Mouse (Mus musculus) midbrain, embryonic 12.5 days (tissue): ENCODE data around the gene Cyp27a1. TPM values are rescaled to one million over a fixed set of nuclear protein-coding genes. Genes with fewer than 3 reads are reported as not detected.

Source experiments
- ATAC-seq: fragments of 200-750 bp; cut with Nextera tagmentation; 2 replicates; pipeline ENCODE4 v1.8.0; 2017; ENCODE audit warnings: low read depth, moderate TSS enrichment, moderate library complexity; ENCODE audit not compliant: low FRiP score
- H3K27ac ChIP-seq: fragments of 300-500 bp; sonication (generic); replicated peaks from 2 replicates; pipeline ENCODE4 v1.5.1; 2016; ENCODE audit warnings: mild to moderate bottlenecking
- H3K27me3 ChIP-seq: fragments of 300-500 bp; sonication (generic); 2 replicates; pipeline ENCODE4 v1.6.1; 2016; ENCODE audit warnings: mild to moderate bottlenecking
- H3K36me3 ChIP-seq: fragments of 300-500 bp; sonication (generic); 2 replicates; pipeline ENCODE4 v1.6.1; 2016
- H3K4me1 ChIP-seq: fragments of 300-500 bp; sonication (generic); 2 replicates; pipeline ENCODE4 v1.6.1; 2016
- H3K4me2 ChIP-seq: fragments of 300-500 bp; sonication (generic); replicated peaks from 2 replicates; pipeline ENCODE4 v1.6.1; 2016; ENCODE audit warnings: mild to moderate bottlenecking, moderate library complexity
- H3K4me3 ChIP-seq: fragments of 300-500 bp; sonication (generic); 2 replicates; pipeline ENCODE4 v1.5.1; 2016; ENCODE audit warnings: mild to moderate bottlenecking
- H3K9ac ChIP-seq: fragments of 300-500 bp; sonication (generic); replicated peaks from 2 replicates; pipeline ENCODE4 v1.6.1; 2016; ENCODE audit warnings: mild to moderate bottlenecking, moderate library complexity
- H3K9me3 ChIP-seq: fragments of 300-500 bp; sonication (generic); 2 replicates; pipeline ENCODE4 v1.6.1; 2016; ENCODE audit warnings: mild to moderate bottlenecking
- WGBS: fragments of 180-500 bp; shearing (Covaris S2); methylation state at CpG from one replicate; pipeline ENCODE4 v1.1.7; 2016; 5-methylcytosine and 5-hydroxymethylcytosine counted together
- polyA plus RNA-seq: library from polyadenylated mRNA; unstranded; fragments of >200 nt; fragmentation: Nextera tagmentation; extraction: Ambion mirVana; gene quantifications from 2 replicates; pipeline ENCODE4 v1.2.1, GENCODE M21; 2016

Cyp27a1 gene
- polyA plus RNA-seq, 1 experiment from 2014 or later, result 4.2 TPM

DNA sequence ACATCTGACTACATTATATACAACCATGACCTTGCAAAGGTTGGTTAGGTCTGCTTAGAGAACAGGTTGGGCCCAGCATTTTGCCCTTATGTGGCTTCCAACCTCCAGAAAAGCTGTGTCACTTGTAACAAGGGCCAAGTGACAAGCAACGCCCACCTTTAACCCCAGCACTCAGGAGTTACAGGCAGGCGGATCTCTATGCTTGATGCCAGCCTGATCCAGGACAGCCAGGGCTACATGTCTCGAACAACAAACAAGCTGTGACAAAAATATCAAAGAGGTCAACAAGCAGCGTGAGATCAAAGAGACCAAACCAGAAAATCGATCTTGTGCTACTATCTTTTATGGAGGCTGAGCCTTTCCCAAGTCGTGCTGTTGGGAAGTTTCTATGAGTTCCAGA is 8.3 kb downstream of the Cyp27a1 start:
- no peak overlapping the region for H3K4me2 ChIP-seq
- no peaks in the 10 kb centered on the region for H3K27me3 ChIP-seq
- H3K9ac ChIP-seq, result no peak overlapping the region
- no peaks in the 10 kb centered on the region for H3K4me1 ChIP-seq
- ATAC-seq, result no peak
- H3K4me3 ChIP-seq, result no peak overlapping the region
- no peaks in the 10 kb centered on the region for H3K36me3 ChIP-seq
- no peak overlapping the region for H3K27ac ChIP-seq
- WGBS, result 77% methylated on average over 6 of the region's 6 CpGs
- H3K9me3 ChIP-seq, result no peaks in the 10 kb centered on the region

- Histone ChIP-seq H3K36me3 (no peaks in the 10 kb centered on the region), H3K27ac (no peak overlapping the region), H3K27me3 (no peaks in the 10 kb centered on the region), H3K9me3 (no peaks in the 10 kb centered on the region), H3K4me3 (no peak overlapping the region), H3K4me1 (no peaks in the 10 kb centered on the region), H3K4me2 (no peak overlapping the region), H3K9ac (no peak overlapping the region)
- 75% methylated on average over 2 of the region's 2 CpGs for WGBS
- ATAC-seq, result no peak
These were observed 10.4 kb downstream of the Cyp27a1 start for GRCm38 (mm10) chr1:74723748-74724147.

- Histone ChIP-seq H3K36me3 (no peaks in the 10 kb centered on the region), H3K27me3 (no peaks in the 10 kb centered on the region), H3K4me2 (no peak overlapping the region), H3K4me1 (no peaks in the 10 kb centered on the region), H3K9ac (no peak overlapping the region), H3K9me3 (no peaks in the 10 kb centered on the region), H3K4me3 (no peak overlapping the region), H3K27ac (no peak overlapping the region)
- ATAC-seq, result no peak
- 87% methylated on average over 5 of the region's 5 CpGs for WGBS
These were observed 12.7 kb downstream of the Cyp27a1 start for GRCm38 (mm10) chr1:74726114-74726513.

- no peak for ATAC-seq
These were observed 13.3 kb downstream of the Cyp27a1 start for GRCm38 (mm10) chr1:74726674-74727073.

GRCm38 (mm10) chr1:74728446-74728845 is 15.1 kb downstream of the Cyp27a1 start:
- 86% methylated on average over 8 of the region's 8 CpGs for WGBS
- no peak for ATAC-seq

More at GRCm38 (mm10) chr1:74726674-74727073, 13.3 kb downstream of the Cyp27a1 start:
- H3K9ac ChIP-seq, result no peak overlapping the region
- no peaks in the 10 kb centered on the region for H3K4me1 ChIP-seq
- no peaks in the 10 kb centered on the region for H3K9me3 ChIP-seq
- no peak overlapping the region for H3K27ac ChIP-seq
- H3K4me2 ChIP-seq, result no peak overlapping the region
- no peak overlapping the region for H3K4me3 ChIP-seq
- no peaks in the 10 kb centered on the region for H3K36me3 ChIP-seq
- H3K27me3 ChIP-seq, result no peaks in the 10 kb centered on the region
- WGBS, result 87% methylated on average over 5 of the region's 5 CpGs

DNA sequence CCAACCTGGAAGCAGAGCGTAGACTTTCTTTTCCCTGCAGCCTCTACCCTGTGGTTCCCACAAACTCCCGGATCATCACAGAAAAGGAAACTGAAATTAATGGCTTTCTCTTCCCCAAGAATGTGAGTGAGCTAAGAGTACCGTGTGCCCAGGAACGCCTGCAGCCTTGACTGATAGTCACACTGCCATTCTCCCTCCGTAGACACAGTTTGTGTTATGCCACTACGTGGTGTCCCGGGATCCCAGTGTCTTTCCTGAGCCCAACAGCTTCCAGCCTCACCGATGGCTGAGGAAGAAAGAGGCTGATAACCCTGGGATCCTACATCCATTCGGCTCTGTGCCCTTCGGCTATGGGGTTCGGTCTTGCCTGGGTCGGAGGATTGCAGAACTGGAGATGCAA is 23.6 kb downstream of the Cyp27a1 start:
- H3K9ac ChIP-seq, result no peak overlapping the region
- no peak for ATAC-seq
- H3K4me1 ChIP-seq, result no peaks in the 10 kb centered on the region
- no peaks in the 10 kb centered on the region for H3K9me3 ChIP-seq
- 92% methylated on average over 12 of the region's 12 CpGs for WGBS
- H3K4me2 ChIP-seq, result no peak overlapping the region
- H3K36me3 ChIP-seq, result no peaks in the 10 kb centered on the region
- H3K27me3 ChIP-seq, result no peaks in the 10 kb centered on the region
- no peak overlapping the region for H3K4me3 ChIP-seq
- H3K27ac ChIP-seq, result no peak overlapping the region

More at GRCm38 (mm10) chr1:74728446-74728845, 15.1 kb downstream of the Cyp27a1 start:
- no peaks in the 10 kb centered on the region for H3K9me3 ChIP-seq
- H3K4me1 ChIP-seq, result no peaks in the 10 kb centered on the region
- no peaks in the 10 kb centered on the region for H3K36me3 ChIP-seq
- no peak overlapping the region for H3K27ac ChIP-seq
- no peak overlapping the region for H3K9ac ChIP-seq
- no peak overlapping the region for H3K4me2 ChIP-seq
- no peak overlapping the region for H3K4me3 ChIP-seq
- no peaks in the 10 kb centered on the region for H3K27me3 ChIP-seq

GRCm38 (mm10) chr1:74737500-74737899 is 24.1 kb downstream of the Cyp27a1 start:
- 88% methylated on average over 7 of the region's 7 CpGs for WGBS
- Histone ChIP-seq H3K4me1 (no peaks in the 10 kb centered on the region), H3K4me3 (no peak overlapping the region), H3K9me3 (no peaks in the 10 kb centered on the region), H3K36me3 (no peaks in the 10 kb centered on the region), H3K27me3 (no peaks in the 10 kb centered on the region), H3K27ac (no peak overlapping the region), H3K4me2 (no peak overlapping the region), H3K9ac (no peak overlapping the region)
- ATAC-seq, result no peak

DNA sequence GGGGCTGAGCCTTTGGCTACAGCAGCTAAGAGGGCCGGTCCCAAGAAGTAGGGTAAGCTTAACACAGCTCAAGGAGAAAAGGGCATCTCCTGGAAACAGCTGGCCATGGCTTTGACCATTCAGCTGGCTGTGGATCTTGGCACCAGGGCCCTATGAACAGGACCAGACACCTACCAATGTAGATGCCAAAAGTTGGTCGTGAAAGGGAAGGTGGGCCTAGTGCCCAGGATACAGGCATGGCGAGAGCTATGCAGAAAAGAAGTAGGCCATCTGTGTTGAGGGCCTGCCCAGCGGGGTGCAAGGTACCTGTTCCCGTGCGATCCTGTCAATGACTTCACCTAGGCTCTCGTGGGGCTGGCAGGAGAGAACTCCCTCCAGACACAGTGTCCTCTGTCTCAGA is 27.5 kb downstream of the Cyp27a1 start:
- no peaks in the 10 kb centered on the region for H3K36me3 ChIP-seq
- peaks cover 7% of the 10 kb centered on the region; the same call in 1 of the 2 replicates for H3K27me3 ChIP-seq
- WGBS, result 84% methylated on average over 7 of the region's 7 CpGs
- H3K9me3 ChIP-seq, result no peaks in the 10 kb centered on the region
- no peak overlapping the region for H3K27ac ChIP-seq
- no peak for ATAC-seq
- H3K4me2 ChIP-seq, result no peak overlapping the region
- no peaks in the 10 kb centered on the region for H3K4me1 ChIP-seq
- no peak overlapping the region for H3K9ac ChIP-seq
- H3K4me3 ChIP-seq, result no peak overlapping the region

DNA sequence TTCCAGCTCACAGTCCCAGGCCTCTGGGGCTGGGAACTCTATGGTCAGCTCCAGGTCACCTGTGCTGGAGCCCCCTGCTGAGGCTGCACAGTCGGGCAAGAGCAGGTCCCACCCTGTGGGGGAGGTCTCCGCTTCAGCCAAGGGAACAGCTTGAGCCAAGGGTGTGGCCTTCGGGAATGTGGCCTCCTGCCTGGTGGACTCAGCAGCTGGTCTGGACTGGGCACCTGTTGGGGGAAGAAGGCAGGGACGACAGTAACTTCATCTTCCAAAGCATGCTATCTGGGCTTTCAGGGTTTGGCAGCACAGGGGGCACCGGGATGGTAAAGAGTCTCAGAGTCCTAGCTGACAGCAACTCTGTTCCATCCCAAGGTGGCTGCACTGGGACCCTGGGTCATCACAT is 34.0 kb downstream of the Cyp27a1 start:
- H3K9ac ChIP-seq, result no peak overlapping the region
- no peaks in the 10 kb centered on the region for H3K36me3 ChIP-seq
- no peaks in the 10 kb centered on the region for H3K9me3 ChIP-seq
- H3K27me3 ChIP-seq, result peaks cover 36% of the 10 kb centered on the region
- ATAC-seq, result no peak
- no peak overlapping the region for H3K4me2 ChIP-seq
- H3K4me3 ChIP-seq, result no peak overlapping the region
- WGBS, result 73% methylated on average over 5 of the region's 5 CpGs
- H3K27ac ChIP-seq, result no peak overlapping the region
- 0 out of 2 replicates have a peak, but pooled peaks cover 6% of the 10 kb centered on the region for H3K4me1 ChIP-seq

GRCm38 (mm10) chr1:74748643-74749271 is 35.4 kb downstream of the Cyp27a1 start, which contains the start of gene Prkag3:
Gene Prkag3 (minus strand): TSS chr1:74749221.
- Histone ChIP-seq H3K4me3 (peak within 1 kb of the TSS; percentile 21; the same call in 1 of the 2 replicates), H3K27ac (no peak within 1 kb of the TSS), H3K9me3 (no peaks in the 10 kb centered on the region), H3K27me3 (peaks cover 36% of the 10 kb centered on the region), H3K4me1 (0 out of 2 replicates have a peak, but pooled peaks cover 6% of the 10 kb centered on the region), H3K9ac (peak within 1 kb of the TSS; percentile 37; the same call in 1 of the 2 replicates), H3K36me3 (no peaks in the 10 kb centered on the region), H3K4me2 (peak within 1 kb of the TSS; percentile 52)
- 8% methylated on average over 30 of the region's 30 CpGs for WGBS
- peak; percentile 34; the same call in 1 of the 2 replicates for ATAC-seq

GRCm38 (mm10) chr1:74749301-74749700 is 35.9 kb downstream of the Cyp27a1 start:
- Histone ChIP-seq H3K9me3 (no peaks in the 10 kb centered on the region), H3K4me3 (no peak overlapping the region), H3K4me1 (0 out of 2 replicates have a peak, but pooled peaks cover 6% of the 10 kb centered on the region), H3K36me3 (no peaks in the 10 kb centered on the region), H3K27ac (no peak overlapping the region), H3K27me3 (peaks cover 35% of the 10 kb centered on the region), H3K9ac (no peak overlapping the region), H3K4me2 (no peak overlapping the region)
- 78% methylated on average over 7 of the region's 7 CpGs for WGBS
- no peak for ATAC-seq

- H3K36me3 ChIP-seq, result no peaks in the 10 kb centered on the region
- H3K9ac ChIP-seq, result no peak overlapping the region
- H3K4me1 ChIP-seq, result 0 out of 2 replicates have a peak, but pooled peaks cover 6% of the 10 kb centered on the region
- H3K4me3 ChIP-seq, result no peak overlapping the region
- WGBS, result 83% methylated on average over 4 of the region's 4 CpGs
- H3K27ac ChIP-seq, result no peak overlapping the region
- no peak for ATAC-seq
- H3K4me2 ChIP-seq, result no peak overlapping the region
- H3K27me3 ChIP-seq, result peaks cover 29% of the 10 kb centered on the region
- no peaks in the 10 kb centered on the region for H3K9me3 ChIP-seq
These were observed 37.3 kb downstream of the Cyp27a1 start for GRCm38 (mm10) chr1:74750683-74751082.
